Mouse (Mus musculus) lung, postnatal 0 days (tissue): ENCODE data around the gene Cyb5r1. TPM values are rescaled to one million over a fixed set of nuclear protein-coding genes. Genes with fewer than 3 reads are reported as not detected.

Experiments
- ATAC-seq: fragments of 200-750 bp; cut with Nextera tagmentation; 2 replicates; pipeline ENCODE4 v1.8.0; 2017; ENCODE audit warnings: moderate library complexity
- DNase-seq: peaks from one replicate; pipeline ENCODE4 v3.0.0-alpha.2; 2016; ENCODE audit warnings: low spot score
- H3K27ac ChIP-seq: fragments of 300-500 bp; sonication (generic); 2 replicates; pipeline ENCODE4 v1.5.1; 2014; ENCODE audit warnings: antibody characterized with exemption, mild to moderate bottlenecking, low read length, mixed read lengths
- H3K27me3 ChIP-seq: fragments of 300-500 bp; sonication (generic); replicated peaks from 2 replicates; pipeline ENCODE4 v1.6.1; 2014; ENCODE audit warnings: low read length, mixed read lengths; ENCODE audit not compliant: insufficient read depth
- H3K36me3 ChIP-seq: fragments of 300-500 bp; sonication (generic); 2 replicates; pipeline ENCODE4 v1.6.1; 2014; ENCODE audit warnings: low read length, mixed read lengths; ENCODE audit not compliant: insufficient read depth
- H3K4me1 ChIP-seq: fragments of 300-500 bp; sonication (generic); 2 replicates; pipeline ENCODE4 v1.6.1; 2014; ENCODE audit warnings: antibody characterized with exemption, low read depth, low read length, mixed read lengths; ENCODE audit not compliant: insufficient read depth
- H3K4me2 ChIP-seq: fragments of 300-500 bp; sonication (generic); replicated peaks from 2 replicates; pipeline ENCODE4 v1.6.1; 2014; ENCODE audit warnings: low read depth, mild to moderate bottlenecking, low read length, moderate library complexity, mixed read lengths
- H3K4me3 ChIP-seq: fragments of 300-500 bp; sonication (generic); 2 replicates; pipeline ENCODE4 v1.5.1; 2014; ENCODE audit warnings: low read depth, low read length
- H3K9ac ChIP-seq: fragments of 300-500 bp; sonication (generic); replicated peaks from 2 replicates; pipeline ENCODE4 v1.6.1; 2014; ENCODE audit warnings: low read depth, mild to moderate bottlenecking
- H3K9me3 ChIP-seq: fragments of 300-500 bp; sonication (generic); 2 replicates; pipeline ENCODE4 v1.6.1; 2016; ENCODE audit warnings: low read length, mixed read lengths
- CTCF ChIP-seq: IDR thresholded peaks from 2 replicates; pipeline ENCODE4 v1.5.1; 2016; ENCODE audit warnings: antibody characterized with exemption, mild to moderate bottlenecking
- EP300 ChIP-seq: IDR thresholded peaks from 2 replicates; pipeline ENCODE4 v1.6.1; 2016; ENCODE audit warnings: antibody characterized with exemption, mild to moderate bottlenecking, control low read depth
- WGBS: fragments of 180-500 bp; shearing (Covaris S2); extraction: QIAGEN DNeasy Blood & Tissue Kit; methylation state at CpG from one replicate; pipeline ENCODE4 v1.1.7; 2014; 5-methylcytosine and 5-hydroxymethylcytosine counted together
- polyA plus RNA-seq: library from polyadenylated mRNA; unstranded; fragments of >200 nt; fragmentation: Nextera tagmentation; extraction: Ambion mirVana; gene quantifications from 2 replicates; pipeline ENCODE4 v1.2.1, GENCODE M21; 2015

The Cyb5r1 gene
- polyA plus RNA-seq, 1 experiment from 2014 or later, result 15.3 TPM

DNA sequence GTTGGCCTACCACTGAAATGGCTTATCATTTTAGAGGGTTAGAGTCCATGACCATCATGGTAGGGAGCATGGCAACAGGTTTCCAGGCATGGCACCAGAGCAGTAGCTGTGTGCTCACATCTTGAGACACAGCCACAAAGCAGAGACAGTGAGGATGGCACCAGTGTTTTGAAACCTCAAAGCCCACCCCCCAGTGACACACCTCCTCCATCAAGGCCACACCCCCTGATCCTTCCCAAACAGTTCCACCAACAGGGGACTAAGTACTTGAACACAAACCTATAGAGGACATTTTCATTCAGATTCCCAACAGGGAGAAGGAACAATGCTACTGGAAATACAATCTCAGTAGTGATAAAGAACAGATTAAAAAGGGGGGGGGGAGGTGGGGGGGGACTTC lies 20.2 kb upstream of the Cyb5r1 start:
- H3K4me1 ChIP-seq, result peaks cover 3% of the 10 kb centered on the region; the same call in 1 of the 2 replicates
- H3K9me3 ChIP-seq, result no peaks in the 10 kb centered on the region
- H3K9ac ChIP-seq, result no peak overlapping the region
- H3K27me3 ChIP-seq, result no peaks in the 10 kb centered on the region
- TF ChIP-seq EP300, result no peak
- TF ChIP-seq CTCF, result no peak
- no peak overlapping the region for H3K27ac ChIP-seq
- H3K4me3 ChIP-seq, result no peak overlapping the region
- no peak for ATAC-seq
- H3K36me3 ChIP-seq, result no peaks in the 10 kb centered on the region
- DNase-seq, result no peak
- H3K4me2 ChIP-seq, result no peak overlapping the region

DNA sequence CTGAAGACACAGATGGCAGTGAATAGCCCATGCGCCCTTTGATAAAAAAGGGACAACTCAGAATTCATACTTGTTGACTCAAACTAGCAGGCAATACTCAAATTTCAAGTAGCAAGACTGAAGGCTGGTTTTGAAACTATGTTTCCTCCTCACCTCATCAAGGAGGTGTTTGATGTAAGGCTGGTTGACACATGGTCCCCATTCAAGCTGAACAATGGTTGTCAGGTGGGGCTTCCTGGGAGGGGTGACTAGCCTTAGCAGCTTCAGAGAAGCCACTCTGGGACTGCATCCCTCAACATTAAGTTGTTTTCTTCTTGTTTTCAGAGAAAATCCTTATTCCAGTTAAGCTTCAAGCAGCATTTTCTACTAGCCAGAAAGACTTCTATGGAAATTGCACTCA lies 19.7 kb upstream of the Cyb5r1 start, which contains the start of gene 4933406M09Rik:
Gene 4933406M09Rik (plus strand): TSS at position 275 of the 400 bp plus-strand sequence.
- 93% methylated on average over 1 of the region's 1 CpGs for WGBS
- no peak for DNase-seq
- Histone ChIP-seq H3K36me3 (no peaks in the 10 kb centered on the region), H3K9me3 (no peaks in the 10 kb centered on the region), H3K27ac (no peak within 1 kb of the TSS), H3K4me1 (peaks cover 3% of the 10 kb centered on the region; the same call in 1 of the 2 replicates), H3K4me2 (no peak within 1 kb of the TSS), H3K27me3 (no peaks in the 10 kb centered on the region), H3K4me3 (no peak within 1 kb of the TSS), H3K9ac (no peak within 1 kb of the TSS)
- TF ChIP-seq EP300, result no peak
- TF ChIP-seq CTCF, result no peak
- ATAC-seq, result no peak

DNA sequence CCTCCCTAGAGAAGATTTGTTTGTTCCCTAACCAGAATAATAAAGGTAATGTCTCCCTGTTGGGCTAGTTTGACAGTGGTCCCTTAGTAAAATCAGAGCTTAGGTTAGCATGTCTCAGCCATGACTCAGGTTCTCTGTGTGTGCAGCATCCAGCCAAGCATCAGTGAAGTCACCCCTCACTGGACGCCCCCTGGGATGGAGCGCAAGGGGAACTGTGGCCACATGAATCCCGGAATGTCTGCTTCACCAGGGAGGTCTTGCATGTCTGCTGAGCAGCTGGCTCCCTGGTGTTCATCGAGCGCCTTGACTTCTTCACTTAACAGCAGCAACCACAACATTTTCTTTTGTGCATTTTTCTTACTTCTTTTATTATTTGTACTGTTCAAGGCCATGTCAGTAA lies 11.5 kb upstream of the Cyb5r1 start:
- WGBS, result 36% methylated on average over 5 of the region's 5 CpGs
- Histone ChIP-seq H3K4me2 (no peak overlapping the region), H3K9ac (no peak overlapping the region), H3K4me1 (no peaks in the 10 kb centered on the region), H3K4me3 (no peak overlapping the region), H3K27ac (no peak overlapping the region), H3K27me3 (no peaks in the 10 kb centered on the region), H3K9me3 (no peaks in the 10 kb centered on the region), H3K36me3 (no peaks in the 10 kb centered on the region)
- no peak for DNase-seq
- ATAC-seq, result no peak
- TF ChIP-seq CTCF (no peak), EP300 (no peak)

DNA sequence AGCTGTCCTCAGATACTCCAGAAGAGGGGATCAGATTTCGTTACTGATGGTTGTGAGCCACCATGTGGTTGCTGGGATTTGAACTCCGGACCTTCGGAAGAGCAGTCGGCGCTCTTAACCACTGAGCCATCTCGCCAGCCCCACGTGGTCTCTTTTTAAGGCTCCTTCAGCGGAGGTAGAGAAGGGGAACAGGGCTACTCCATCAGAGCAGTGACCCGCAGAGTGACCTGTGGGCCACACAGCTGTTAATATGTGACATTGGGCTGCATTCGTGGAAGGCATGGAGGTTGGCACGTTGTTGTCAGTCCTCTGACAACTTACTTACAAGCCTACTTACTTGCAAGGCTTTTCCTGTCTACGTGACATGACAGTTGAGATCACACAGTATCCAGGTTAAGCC lies 7.1 kb upstream of the Cyb5r1 start:
- Histone ChIP-seq H3K9ac (no peak overlapping the region), H3K4me2 (no peak overlapping the region), H3K4me1 (no peaks in the 10 kb centered on the region), H3K36me3 (no peaks in the 10 kb centered on the region), H3K4me3 (no peak overlapping the region), H3K27ac (no peak overlapping the region), H3K27me3 (no peaks in the 10 kb centered on the region), H3K9me3 (no peaks in the 10 kb centered on the region)
- WGBS, result 87% methylated on average over 12 of the region's 12 CpGs
- TF ChIP-seq EP300 (no peak), CTCF (no peak)
- ATAC-seq (no peak), DNase-seq (no peak)

DNA sequence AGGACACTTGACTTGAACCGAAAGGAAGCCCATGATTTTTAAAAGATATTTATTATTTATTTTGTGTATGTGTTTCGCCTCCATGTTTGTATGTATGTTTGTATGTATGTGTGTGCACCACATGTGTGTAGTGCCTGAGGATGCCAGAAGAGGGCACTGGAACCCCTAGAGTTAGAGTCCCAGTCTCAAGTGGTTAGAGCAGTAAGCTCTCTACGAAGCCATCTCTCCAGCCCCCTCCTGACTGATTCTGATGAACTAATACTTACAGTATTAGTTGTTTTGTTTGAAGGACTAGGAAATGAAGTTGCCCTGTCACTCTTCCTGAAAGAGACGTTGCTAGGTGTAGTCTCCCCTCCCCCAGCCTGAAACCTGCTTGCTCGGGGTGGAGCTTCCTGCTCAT lies 5.6 kb upstream of the Cyb5r1 start:
- ATAC-seq, result 0 out of 2 replicates have a peak, but pooled peaks have one; percentile 26
- Histone ChIP-seq H3K27me3 (no peaks in the 10 kb centered on the region), H3K4me1 (no peaks in the 10 kb centered on the region), H3K36me3 (no peaks in the 10 kb centered on the region), H3K4me3 (no peak overlapping the region), H3K4me2 (no peak overlapping the region), H3K9ac (no peak overlapping the region), H3K27ac (no peak overlapping the region), H3K9me3 (no peaks in the 10 kb centered on the region)
- WGBS, result 63% methylated on average over 5 of the region's 5 CpGs
- TF ChIP-seq CTCF, result peak; percentile 32
- no peak for TF ChIP-seq EP300
- DNase-seq, result no peak

DNA sequence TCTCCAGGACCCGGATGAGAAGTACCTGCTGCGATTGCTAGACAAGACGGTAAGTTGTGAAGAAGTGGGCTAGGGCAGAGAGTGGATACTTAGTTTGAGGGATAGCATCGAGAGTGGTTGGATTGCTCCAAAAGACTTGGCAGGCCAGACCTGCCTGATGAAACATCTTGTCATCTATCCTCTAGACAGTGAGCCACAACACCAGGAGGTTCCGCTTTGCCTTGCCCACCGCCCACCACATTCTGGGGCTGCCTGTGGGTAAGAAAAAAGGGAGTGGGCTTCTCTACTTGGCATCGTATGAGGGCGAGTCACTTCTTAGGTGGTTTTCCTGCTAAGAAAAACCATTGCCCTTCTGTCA lies 1.0 kb downstream of the Cyb5r1 start:
- TF ChIP-seq EP300, result no peak
- ATAC-seq, result peak; percentile 14
- Histone ChIP-seq H3K36me3 (no peaks in the 10 kb centered on the region), H3K9me3 (no peaks in the 10 kb centered on the region), H3K27ac (peak overlapping the region; percentile 57; the same call in 1 of the 2 replicates), H3K4me3 (peak overlapping the region; percentile 70), H3K4me1 (peaks cover 5% of the 10 kb centered on the region), H3K27me3 (no peaks in the 10 kb centered on the region), H3K9ac (peak overlapping the region; percentile 62), H3K4me2 (peak overlapping the region; percentile 92)
- 19% methylated on average over 8 of the region's 8 CpGs for WGBS
- no peak for DNase-seq

DNA sequence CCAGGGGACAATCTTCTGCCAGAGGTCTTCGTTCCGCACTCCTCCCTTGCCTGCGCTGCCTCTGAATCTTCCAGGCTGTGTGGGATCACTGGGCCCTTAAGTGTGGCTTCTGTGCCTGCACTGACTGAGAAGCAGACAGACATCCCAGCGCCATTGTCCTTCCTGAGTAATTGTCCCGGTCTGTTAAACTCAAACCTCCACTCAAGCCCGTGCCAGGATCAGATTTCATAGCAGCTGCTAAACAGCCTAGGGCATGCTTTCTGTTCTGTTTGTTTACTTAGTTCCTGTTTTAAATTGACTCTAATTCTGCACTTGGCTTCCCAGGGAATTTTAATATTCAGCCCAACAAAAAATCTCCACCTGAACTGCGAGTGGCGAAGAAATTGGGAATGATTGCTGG lies 2.7 kb downstream of the Cyb5r1 start:
- H3K36me3 ChIP-seq, result no peaks in the 10 kb centered on the region
- no peak for DNase-seq
- ATAC-seq, result no peak
- H3K9ac ChIP-seq, result no peak overlapping the region
- no peak overlapping the region for H3K27ac ChIP-seq
- WGBS, result 82% methylated on average over 8 of the region's 8 CpGs
- no peaks in the 10 kb centered on the region for H3K27me3 ChIP-seq
- H3K4me2 ChIP-seq, result no peak overlapping the region
- H3K4me3 ChIP-seq, result no peak overlapping the region
- TF ChIP-seq EP300 (no peak), CTCF (no peak)
- peaks cover 5% of the 10 kb centered on the region for H3K4me1 ChIP-seq
- no peaks in the 10 kb centered on the region for H3K9me3 ChIP-seq
